Mouse (Mus musculus): Measurements from ENCODE around the gene Ly6g6f. TPM values are rescaled to one million over a fixed set of nuclear protein-coding genes. Genes with fewer than 3 reads are reported as not detected.
"Not testable (repeated sequence)": the region's sequence is repeated elsewhere in the genome, so short reads cannot be mapped to it uniquely, and the experiment has no call there.

Gene Ly6g6f
- polyA plus RNA-seq, 1 experiment from 2014 or later = 0.13 TPM

- no peak for DNase-seq (ENCODE audit: low spot score)
- 65% methylated on average over 7 of the region's 7 CpGs for WGBS
- no peak overlapping the region for H3K9ac ChIP-seq (ENCODE audit: low read length)
- peaks cover 8% of the 10 kb centered on the region; the same call in 1 of the 2 replicates for H3K4me1 ChIP-seq (replicated peaks; ENCODE audit: control insufficient read depth, insufficient read depth)
- H3K36me3 ChIP-seq (ENCODE audit: control insufficient read depth, insufficient read depth, low read length) = no peaks in the 10 kb centered on the region
- no peak for ATAC-seq (ENCODE audit: low FRiP score, low TSS enrichment)
- no peak overlapping the region for H3K4me3 ChIP-seq (ENCODE audit: low read depth, low read length)
- no peaks in the 10 kb centered on the region for H3K27me3 ChIP-seq (ENCODE audit: control insufficient read depth, insufficient read depth, low read length)
- H3K4me2 ChIP-seq (replicated peaks; ENCODE audit: low read depth) = peak overlapping the region; percentile 94
- H3K9me3 ChIP-seq (ENCODE audit: control insufficient read depth, low read length) = no peaks in the 10 kb centered on the region
- no peak for TF ChIP-seq CTCF (IDR thresholded peaks at IDR 0.05; ENCODE audit: low read depth)
- no peak for TF ChIP-seq EP300 (optimal IDR thresholded peaks at IDR 0.05)
- H3K27ac ChIP-seq (replicated peaks) = peak overlapping the region; percentile 89
Measured at GRCm38 (mm10) chr17:35044904-35045806, 40.3 kb downstream of the Ly6g6f start.

GRCm38 (mm10) chr17:35043794-35044193 lies 41.6 kb downstream of the Ly6g6f start:
- no peaks in the 10 kb centered on the region for H3K27me3 ChIP-seq (ENCODE audit: control insufficient read depth, insufficient read depth, low read length)
- ATAC-seq (ENCODE audit: low FRiP score, low TSS enrichment) (peak; percentile 28), DNase-seq (ENCODE audit: low spot score) (no peak)
- H3K4me2 ChIP-seq (replicated peaks; ENCODE audit: low read depth) = peak overlapping the region; percentile 11; the same call in 1 of the 2 replicates
- H3K4me1 ChIP-seq (replicated peaks; ENCODE audit: control insufficient read depth, insufficient read depth) = peaks cover 8% of the 10 kb centered on the region; the same call in 1 of the 2 replicates
- H3K9me3 ChIP-seq (ENCODE audit: control insufficient read depth, low read length) = no peaks in the 10 kb centered on the region
- TF ChIP-seq CTCF (IDR thresholded peaks at IDR 0.05; ENCODE audit: low read depth) (no peak), EP300 (optimal IDR thresholded peaks at IDR 0.05) (no peak)
- H3K9ac ChIP-seq (ENCODE audit: low read length) = no peak overlapping the region
- H3K4me3 ChIP-seq (ENCODE audit: low read depth, low read length) = no peak overlapping the region
- H3K36me3 ChIP-seq (ENCODE audit: control insufficient read depth, insufficient read depth, low read length) = no peaks in the 10 kb centered on the region
- 52% methylated on average over 4 of the region's 4 CpGs for WGBS
- peak overlapping the region; percentile 88 for H3K27ac ChIP-seq (replicated peaks)

- no peak overlapping the region for H3K4me3 ChIP-seq (ENCODE audit: low read depth, low read length)
- no peaks in the 10 kb centered on the region for H3K36me3 ChIP-seq (ENCODE audit: control insufficient read depth, insufficient read depth, low read length)
- H3K27me3 ChIP-seq (ENCODE audit: control insufficient read depth, insufficient read depth, low read length) = no peaks in the 10 kb centered on the region
- TF ChIP-seq EP300 (optimal IDR thresholded peaks at IDR 0.05) (no peak), CTCF (IDR thresholded peaks at IDR 0.05; ENCODE audit: low read depth) (no peak)
- H3K4me2 ChIP-seq (replicated peaks; ENCODE audit: low read depth) = no peak overlapping the region
- no peaks in the 10 kb centered on the region for H3K9me3 ChIP-seq (ENCODE audit: control insufficient read depth, low read length)
- H3K9ac ChIP-seq (ENCODE audit: low read length) = no peak overlapping the region
- no peak overlapping the region for H3K27ac ChIP-seq (replicated peaks)
- no peak for ATAC-seq (ENCODE audit: low FRiP score, low TSS enrichment)
- 83% methylated on average over 11 of the region's 11 CpGs for WGBS
- H3K4me1 ChIP-seq (replicated peaks; ENCODE audit: control insufficient read depth, insufficient read depth) = no peaks in the 10 kb centered on the region
- no peak for DNase-seq (ENCODE audit: low spot score)
Measured at GRCm38 (mm10) chr17:35039121-35039873, 46.1 kb downstream of the Ly6g6f start.

- H3K36me3 ChIP-seq (ENCODE audit: control insufficient read depth, insufficient read depth, low read length) = no peaks in the 10 kb centered on the region
- H3K4me2 ChIP-seq (replicated peaks; ENCODE audit: low read depth) = no peak overlapping the region
- no peaks in the 10 kb centered on the region for H3K4me1 ChIP-seq (replicated peaks; ENCODE audit: control insufficient read depth, insufficient read depth)
- TF ChIP-seq EP300 (optimal IDR thresholded peaks at IDR 0.05) (no peak), CTCF (IDR thresholded peaks at IDR 0.05; ENCODE audit: low read depth) (no peak)
- no peaks in the 10 kb centered on the region for H3K9me3 ChIP-seq (ENCODE audit: control insufficient read depth, low read length)
- ATAC-seq (ENCODE audit: low FRiP score, low TSS enrichment) (no peak; the same call in 1 of the 2 replicates), DNase-seq (ENCODE audit: low spot score) (peak; percentile 37)
- 27% methylated on average over 6 of the region's 6 CpGs for WGBS
- no peak overlapping the region for H3K9ac ChIP-seq (ENCODE audit: low read length)
- peak overlapping the region; percentile 56; the same call in 1 of the 2 replicates for H3K27ac ChIP-seq (replicated peaks)
- no peaks in the 10 kb centered on the region for H3K27me3 ChIP-seq (ENCODE audit: control insufficient read depth, insufficient read depth, low read length)
- no peak overlapping the region for H3K4me3 ChIP-seq (ENCODE audit: low read depth, low read length)
Measured at GRCm38 (mm10) chr17:35034896-35035295, 50.5 kb downstream of the Ly6g6f start.

- not testable (repeated sequence) for H3K4me3 ChIP-seq (ENCODE audit: low read depth, low read length); H3K9ac ChIP-seq (ENCODE audit: low read length); H3K27me3 ChIP-seq (ENCODE audit: control insufficient read depth, insufficient read depth, low read length); H3K9me3 ChIP-seq (ENCODE audit: control insufficient read depth, low read length); H3K4me1 ChIP-seq (replicated peaks; ENCODE audit: control insufficient read depth, insufficient read depth); ATAC-seq (ENCODE audit: low FRiP score, low TSS enrichment); H3K36me3 ChIP-seq (ENCODE audit: control insufficient read depth, insufficient read depth, low read length); DNase-seq (ENCODE audit: low spot score); H3K4me2 ChIP-seq (replicated peaks; ENCODE audit: low read depth); H3K27ac ChIP-seq (replicated peaks)
- 69% methylated on average over 1 of the region's 1 CpGs for WGBS
Measured at GRCm38 (mm10) chr17:35033703-35034102, 51.7 kb downstream of the Ly6g6f start.

Measured in stomach, postnatal 0 days (tissue).